Mouse (Mus musculus) neural tube, embryonic 11.5 days (tissue): ENCODE results near the gene Whamm. TPM values are rescaled to one million over a fixed set of nuclear protein-coding genes. Genes with fewer than 3 reads are reported as not detected.

Source experiments
- ATAC-seq: fragments of 200-750 bp; cut with Nextera tagmentation; 2 replicates; pipeline ENCODE4 v1.8.0; 2017; ENCODE audit warnings: moderate number of reproducible peaks, mild to moderate bottlenecking, moderate TSS enrichment, moderate library complexity; ENCODE audit not compliant: insufficient read depth, low FRiP score, low TSS enrichment
- DNase-seq: peaks from one replicate; pipeline ENCODE4 v3.0.0-alpha.2; 2015; ENCODE audit warnings: low spot score
- H3K27ac ChIP-seq: fragments of 300-500 bp; sonication (generic); 2 replicates; pipeline ENCODE4 v1.5.1; 2014; ENCODE audit warnings: low read depth, mild to moderate bottlenecking, low read length
- H3K27me3 ChIP-seq: fragments of 300-500 bp; sonication (generic); 2 replicates; pipeline ENCODE4 v1.6.1; 2014; ENCODE audit warnings: mild to moderate bottlenecking, low read length, mixed read lengths; ENCODE audit not compliant: control insufficient read depth, insufficient read depth
- H3K36me3 ChIP-seq: fragments of 300-500 bp; sonication (generic); 2 replicates; pipeline ENCODE4 v1.6.1; 2014; ENCODE audit warnings: mild to moderate bottlenecking, low read length, moderate library complexity, mixed read lengths; ENCODE audit not compliant: control insufficient read depth, insufficient read depth
- H3K4me1 ChIP-seq: fragments of 300-500 bp; sonication (generic); 2 replicates; pipeline ENCODE4 v1.6.1; 2014; ENCODE audit warnings: low read length, mixed read lengths; ENCODE audit not compliant: control insufficient read depth, insufficient read depth
- H3K4me2 ChIP-seq: fragments of 300-500 bp; sonication (generic); 2 replicates; pipeline ENCODE4 v1.6.1; 2014; ENCODE audit warnings: low read depth, mild to moderate bottlenecking, moderate library complexity
- H3K4me3 ChIP-seq: fragments of 300-500 bp; sonication (generic); 2 replicates; pipeline ENCODE4 v1.5.1; 2014; ENCODE audit warnings: low read depth, low read length
- H3K9ac ChIP-seq: fragments of 300-500 bp; sonication (generic); 2 replicates; pipeline ENCODE4 v1.6.1; 2014; ENCODE audit warnings: mild to moderate bottlenecking, low read length
- H3K9me3 ChIP-seq: fragments of 300-500 bp; sonication (generic); 2 replicates; pipeline ENCODE4 v1.6.1; 2016; ENCODE audit warnings: low read length; ENCODE audit not compliant: control insufficient read depth
- WGBS: fragments of 180-500 bp; shearing (Covaris S2); extraction: QIAGEN DNeasy Blood & Tissue Kit; methylation state at CpG from one replicate; pipeline ENCODE4 v1.1.7; 2014; 5-methylcytosine and 5-hydroxymethylcytosine counted together
- polyA plus RNA-seq: library from polyadenylated mRNA; unstranded; fragments of >200 nt; fragmentation: Nextera tagmentation; extraction: Ambion mirVana; gene quantifications from 2 replicates; pipeline ENCODE4 v1.2.1, GENCODE M21; 2014

Whamm gene
- polyA plus RNA-seq, 1 experiment from 2014 or later, result 5.4 TPM

DNA sequence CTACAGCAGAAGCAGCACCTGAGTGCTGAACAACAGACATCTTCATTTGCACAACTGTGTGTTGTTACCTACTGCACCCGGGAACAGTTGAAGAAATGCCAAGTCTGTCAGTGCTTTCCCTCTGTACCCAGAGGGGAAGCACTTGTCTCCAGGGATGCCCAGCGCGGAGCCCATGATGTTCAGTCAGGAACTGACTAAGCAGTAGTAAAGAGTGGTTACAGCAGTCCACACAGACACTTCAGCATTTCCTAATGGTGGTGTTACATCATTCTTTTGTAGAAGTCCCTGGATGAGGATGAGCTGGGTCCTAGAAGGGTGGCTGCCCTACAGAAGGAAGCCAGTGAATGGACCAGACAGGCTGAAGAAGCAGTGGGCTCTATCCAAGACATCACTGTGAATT lies 6.8 kb downstream of the Whamm start:
- H3K9ac ChIP-seq, result no peak overlapping the region
- no peak overlapping the region for H3K4me2 ChIP-seq
- H3K4me3 ChIP-seq, result no peak overlapping the region
- H3K9me3 ChIP-seq, result no peaks in the 10 kb centered on the region
- H3K27me3 ChIP-seq, result no peaks in the 10 kb centered on the region
- H3K27ac ChIP-seq, result no peak overlapping the region
- 93% methylated on average over 3 of the region's 3 CpGs for WGBS
- DNase-seq (no peak), ATAC-seq (no peak)
- H3K36me3 ChIP-seq, result peaks cover 2% of the 10 kb centered on the region; the same call in 1 of the 2 replicates
- H3K4me1 ChIP-seq, result no peaks in the 10 kb centered on the region

GRCm38 (mm10) chr7:81578413-81578812 lies 7.3 kb downstream of the Whamm start:
- Histone ChIP-seq H3K27ac (no peak overlapping the region), H3K9me3 (no peaks in the 10 kb centered on the region), H3K4me2 (no peak overlapping the region), H3K4me3 (no peak overlapping the region), H3K27me3 (no peaks in the 10 kb centered on the region), H3K9ac (no peak overlapping the region), H3K36me3 (peaks cover 2% of the 10 kb centered on the region; the same call in 1 of the 2 replicates), H3K4me1 (no peaks in the 10 kb centered on the region)
- ATAC-seq (no peak), DNase-seq (no peak)
- WGBS, result 87% methylated on average over 7 of the region's 7 CpGs

DNA sequence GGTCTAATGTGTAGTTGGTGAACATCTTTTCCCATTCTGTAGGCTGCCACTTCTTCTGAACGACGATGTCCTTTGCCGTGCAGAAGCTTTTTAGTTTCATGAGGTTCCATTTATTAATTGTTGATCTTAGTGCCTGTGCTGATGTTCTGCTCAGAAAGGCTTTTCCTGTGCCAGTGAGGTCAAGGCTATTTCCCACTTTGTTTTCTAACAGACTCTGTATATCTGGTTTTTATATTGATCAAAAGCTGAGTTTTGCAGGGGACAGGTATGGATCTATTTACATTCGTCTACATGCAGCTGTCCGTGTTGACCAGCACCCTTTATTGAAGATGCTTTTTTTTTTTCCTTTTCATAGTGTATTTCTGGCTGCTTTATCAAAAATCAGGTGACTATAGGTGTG lies 8.2 kb downstream of the Whamm start:
- Histone ChIP-seq H3K4me3 (no peak overlapping the region), H3K36me3 (peaks cover 2% of the 10 kb centered on the region; the same call in 1 of the 2 replicates), H3K4me2 (no peak overlapping the region), H3K27me3 (no peaks in the 10 kb centered on the region), H3K9ac (no peak overlapping the region), H3K27ac (no peak overlapping the region), H3K9me3 (no peaks in the 10 kb centered on the region), H3K4me1 (no peaks in the 10 kb centered on the region)
- 96% methylated on average over 5 of the region's 5 CpGs for WGBS
- no peak for ATAC-seq
- no peak for DNase-seq

GRCm38 (mm10) chr7:81583512-81583911 lies 12.4 kb downstream of the Whamm start:
- Histone ChIP-seq H3K27ac (no peak overlapping the region), H3K9ac (no peak overlapping the region), H3K4me2 (no peak overlapping the region), H3K4me1 (no peaks in the 10 kb centered on the region), H3K4me3 (no peak overlapping the region), H3K36me3 (peaks cover 2% of the 10 kb centered on the region), H3K27me3 (no peaks in the 10 kb centered on the region), H3K9me3 (no peaks in the 10 kb centered on the region)
- DNase-seq, result no peak
- 75% methylated on average over 3 of the region's 3 CpGs for whole genome bisulfite sequencing
- no peak for ATAC-seq

DNA sequence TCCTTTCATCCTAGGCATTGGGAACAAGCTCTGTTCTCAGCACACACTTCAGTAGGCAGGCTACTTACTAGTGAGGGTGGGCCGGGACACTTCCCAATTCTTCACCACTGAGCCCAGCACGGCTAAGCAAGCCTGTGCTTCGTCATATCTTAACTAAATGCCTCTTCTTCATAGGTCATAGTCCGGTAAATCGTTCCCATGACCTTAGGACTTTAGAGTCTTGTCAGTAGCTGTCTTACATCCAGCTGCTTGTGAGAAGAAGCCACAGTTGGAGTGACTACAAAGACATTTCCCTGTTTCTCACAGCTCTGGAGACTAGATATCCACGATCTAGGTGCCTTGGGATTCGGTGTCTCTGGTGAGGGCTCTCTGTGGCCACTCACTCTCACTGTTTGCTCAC lies 14.3 kb downstream of the Whamm start:
- DNase-seq (no peak), ATAC-seq (no peak)
- H3K9ac ChIP-seq, result no peak overlapping the region
- no peaks in the 10 kb centered on the region for H3K27me3 ChIP-seq
- H3K4me1 ChIP-seq, result no peaks in the 10 kb centered on the region
- WGBS, result 94% methylated on average over 7 of the region's 7 CpGs
- no peak overlapping the region for H3K4me3 ChIP-seq
- no peaks in the 10 kb centered on the region for H3K9me3 ChIP-seq
- H3K27ac ChIP-seq, result no peak overlapping the region
- H3K36me3 ChIP-seq, result no peaks in the 10 kb centered on the region; the same call in 1 of the 2 replicates
- no peak overlapping the region for H3K4me2 ChIP-seq

GRCm38 (mm10) chr7:81587238-81587637 lies 16.2 kb downstream of the Whamm start:
- Histone ChIP-seq H3K27ac (no peak overlapping the region), H3K4me3 (no peak overlapping the region), H3K27me3 (no peaks in the 10 kb centered on the region), H3K9me3 (no peaks in the 10 kb centered on the region), H3K4me1 (no peaks in the 10 kb centered on the region), H3K36me3 (no peaks in the 10 kb centered on the region; the same call in 1 of the 2 replicates), H3K9ac (no peak overlapping the region), H3K4me2 (no peak overlapping the region)
- 85% methylated on average over 4 of the region's 4 CpGs for WGBS
- DNase-seq (no peak), ATAC-seq (no peak)

DNA sequence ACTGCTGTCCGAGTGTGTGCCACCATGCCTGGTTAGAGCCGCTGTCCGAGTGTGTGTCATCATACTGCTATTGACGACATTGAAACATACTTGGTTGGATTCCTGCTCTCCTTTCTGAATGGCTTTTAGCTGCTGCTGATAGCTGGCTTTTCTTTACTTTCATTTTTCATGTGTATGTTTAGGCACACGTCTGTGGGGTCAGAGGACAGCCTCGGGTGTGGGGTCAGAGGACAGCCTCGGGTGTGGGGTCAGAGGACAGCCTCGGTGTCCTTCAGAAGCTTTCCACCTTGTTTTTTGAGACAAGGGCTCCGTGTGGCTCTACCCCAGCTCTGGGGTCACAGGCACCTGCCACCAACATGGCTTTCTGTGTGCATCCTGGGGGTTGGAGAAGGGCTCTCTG lies 21.6 kb downstream of the Whamm start:
- no peaks in the 10 kb centered on the region for H3K27me3 ChIP-seq
- H3K4me2 ChIP-seq, result no peak overlapping the region
- ATAC-seq (no peak), DNase-seq (no peak)
- H3K36me3 ChIP-seq, result peaks cover 2% of the 10 kb centered on the region
- H3K4me3 ChIP-seq, result no peak overlapping the region
- no peaks in the 10 kb centered on the region for H3K4me1 ChIP-seq
- H3K27ac ChIP-seq, result no peak overlapping the region
- WGBS, result 91% methylated on average over 9 of the region's 9 CpGs
- H3K9me3 ChIP-seq, result no peaks in the 10 kb centered on the region
- no peak overlapping the region for H3K9ac ChIP-seq

DNA sequence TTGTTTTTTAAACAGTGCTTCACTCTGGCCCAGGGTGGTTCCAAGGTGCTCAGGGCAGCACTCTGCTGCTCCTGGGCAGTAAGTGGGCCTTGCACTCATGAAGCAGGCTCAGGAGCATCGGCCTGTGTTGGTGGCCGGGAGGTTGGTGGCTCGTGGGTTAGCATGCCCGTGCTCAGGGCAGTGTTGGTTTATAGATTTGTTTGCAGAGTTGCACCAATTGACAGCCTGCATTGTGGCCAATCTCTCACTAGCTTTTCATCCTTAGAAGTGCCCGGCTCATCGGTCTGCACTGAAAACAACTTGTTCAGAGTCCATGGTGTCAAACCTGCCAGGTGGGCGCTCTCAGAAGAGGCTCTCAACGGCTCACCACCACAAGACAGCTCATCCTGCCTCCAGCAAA lies 22.3 kb downstream of the Whamm start:
- Histone ChIP-seq H3K4me3 (no peak overlapping the region), H3K9ac (no peak overlapping the region), H3K4me2 (no peak overlapping the region), H3K27ac (no peak overlapping the region), H3K4me1 (no peaks in the 10 kb centered on the region), H3K36me3 (peaks cover 2% of the 10 kb centered on the region), H3K27me3 (no peaks in the 10 kb centered on the region), H3K9me3 (no peaks in the 10 kb centered on the region)
- WGBS, result 96% methylated on average over 8 of the region's 8 CpGs
- ATAC-seq, result no peak
- DNase-seq, result no peak

DNA sequence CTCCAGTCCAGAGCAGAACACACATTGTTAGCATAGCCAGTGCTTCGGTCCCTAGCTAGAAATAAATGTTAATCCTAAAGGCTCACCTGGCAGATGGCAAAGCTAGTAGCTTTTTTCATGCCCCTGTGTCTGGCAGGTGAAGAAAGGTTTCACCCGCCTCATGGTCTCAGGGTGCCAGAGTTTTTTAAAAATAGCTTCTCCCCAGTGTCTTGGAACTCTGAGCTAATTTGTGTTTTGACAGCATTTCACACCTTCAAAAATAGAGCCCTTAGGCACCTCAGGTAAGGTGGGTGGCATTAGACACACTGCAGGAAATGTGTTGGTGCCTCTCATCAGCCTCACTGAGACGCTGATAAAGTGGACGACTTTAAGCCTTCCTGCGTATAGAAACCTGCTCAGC lies 24.0 kb downstream of the Whamm start:
- peaks cover 2% of the 10 kb centered on the region for H3K36me3 ChIP-seq
- 93% methylated on average over 5 of the region's 5 CpGs for WGBS

More for the DNA sequence above, 24.0 kb downstream of the Whamm start:
- Histone ChIP-seq H3K9me3 (no peaks in the 10 kb centered on the region), H3K4me2 (no peak overlapping the region), H3K27ac (no peak overlapping the region), H3K27me3 (no peaks in the 10 kb centered on the region), H3K9ac (no peak overlapping the region), H3K4me1 (no peaks in the 10 kb centered on the region), H3K4me3 (no peak overlapping the region)
- DNase-seq (no peak), ATAC-seq (no peak)
